Mouse (Mus musculus) lung, adult 2 months (tissue): ENCODE results near the gene Tmem233. TPM values are rescaled to one million over a fixed set of nuclear protein-coding genes. Genes with fewer than 3 reads are reported as not detected.
A peak's percentile ranks its signal among the peaks of the same experiment; 100 is the strongest.

Source experiments
- DNase-seq: peaks from one replicate; pipeline ENCODE4 v3.0.0; 2022
- H3K4me1 ChIP-seq: fragments of 200-500 bp; 2 replicates; pipeline ENCODE4 v1.6.1; 2011; ENCODE audit warnings: low read length; ENCODE audit not compliant: control insufficient read depth, insufficient read depth
- H3K4me3 ChIP-seq: fragments of 200-500 bp; replicated peaks from 2 replicates; pipeline ENCODE3; 2011; ENCODE audit warnings: low read depth, mild to moderate bottlenecking, control low read depth, low read length; ENCODE audit errors: extremely low read depth
- CTCF ChIP-seq: fragments of 200-500 bp; IDR thresholded peaks from 2 replicates; pipeline ENCODE4 v1.5.1; 2011; ENCODE audit warnings: mild to moderate bottlenecking, low read length, control low read depth; ENCODE audit not compliant: insufficient read depth
- POLR2A ChIP-seq: fragments of 200-500 bp; IDR thresholded peaks from 2 replicates; pipeline ENCODE4 v1.6.1; 2011; ENCODE audit warnings: low read depth, mild to moderate bottlenecking, control low read depth, low read length, borderline replicate concordance; ENCODE audit errors: extremely low read depth
- WGBS: fragments of 180-500 bp; shearing (Covaris S2); methylation state at CpG from one replicate; pipeline ENCODE4 v1.1.7; 2018; 5-methylcytosine and 5-hydroxymethylcytosine counted together
- polyA plus RNA-seq: library from polyadenylated mRNA; depleted of rRNA; stranded (reverse); fragments of >200 nt; gene quantifications from 2 replicates; pipeline ENCODE4 v1.2.3, GENCODE M21; 2012

Tmem233 gene
- polyA plus RNA-seq, 1 experiment = 0.69 TPM

DNA sequence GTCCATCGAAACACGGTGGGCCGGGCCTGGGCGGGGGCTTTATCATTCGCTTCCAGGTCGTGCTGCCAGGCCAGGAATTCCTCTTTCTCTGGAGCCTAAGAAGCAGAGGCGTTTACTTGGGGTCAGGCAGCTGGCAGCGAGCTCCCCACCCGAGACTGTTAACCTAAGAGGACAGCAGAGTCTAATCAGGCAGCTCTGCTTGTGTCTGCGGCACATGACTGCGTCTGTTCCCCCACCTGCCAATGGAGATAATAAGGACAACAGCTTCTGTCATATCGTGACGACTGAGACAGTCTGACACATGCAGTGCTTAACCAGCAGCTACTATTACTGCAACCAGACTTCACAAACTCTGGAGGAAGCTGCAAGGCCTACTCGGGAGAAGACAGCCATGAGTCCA is 61.5 kb downstream of the Tmem233 start:
- H3K4me3 ChIP-seq = no peak overlapping the region
- no peak for TF ChIP-seq POLR2A
- TF ChIP-seq CTCF = no peak
- peaks cover 14% of the 10 kb centered on the region for H3K4me1 ChIP-seq
- DNase-seq = no peak
- WGBS = 76% methylated on average over 14 of the region's 14 CpGs

DNA sequence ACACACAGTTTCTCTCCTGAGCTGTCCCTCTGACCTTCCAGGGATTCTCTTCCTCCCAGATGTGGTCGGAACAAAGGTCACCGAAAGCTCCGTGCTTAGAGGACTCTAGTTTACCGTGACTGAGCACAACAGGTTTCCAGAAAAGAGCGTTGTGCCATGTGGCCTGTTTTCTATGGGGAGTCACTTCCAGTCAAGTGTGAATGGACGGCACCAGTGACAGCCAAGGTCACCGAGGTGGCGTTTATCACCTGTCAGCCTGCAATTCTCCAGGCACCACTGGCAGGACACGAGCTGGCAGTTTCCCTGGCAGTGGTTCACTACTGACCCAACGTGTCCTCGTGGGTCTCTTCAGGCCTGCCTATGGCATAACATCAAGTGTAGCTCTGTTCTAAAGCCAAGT is 63.7 kb downstream of the Tmem233 start:
- TF ChIP-seq POLR2A (no peak), CTCF (no peak)
- peaks cover 14% of the 10 kb centered on the region for H3K4me1 ChIP-seq
- DNase-seq = no peak
- H3K4me3 ChIP-seq = no peak overlapping the region
- 54% methylated on average over 11 of the region's 11 CpGs for WGBS

DNA sequence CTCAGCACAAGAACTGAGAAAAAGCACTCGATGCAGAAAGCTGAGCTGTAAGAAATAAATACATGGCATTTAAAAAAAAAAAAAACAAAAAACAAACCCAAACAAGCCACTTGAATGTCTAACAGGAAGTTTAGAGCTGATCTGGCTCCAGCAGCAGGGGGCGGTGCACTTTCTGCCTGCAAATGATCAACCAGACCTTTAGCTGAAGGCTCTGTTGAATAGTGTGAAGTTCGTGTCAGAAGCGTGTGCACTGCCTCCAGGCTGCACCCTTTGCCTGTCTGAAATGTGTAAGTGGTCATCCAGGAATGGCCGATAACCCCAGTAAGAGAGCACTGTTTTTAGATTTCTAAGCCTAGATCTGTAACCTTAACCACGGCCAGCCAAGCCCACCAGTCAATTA is 64.3 kb downstream of the Tmem233 start:
- Histone ChIP-seq H3K4me1 (peaks cover 14% of the 10 kb centered on the region), H3K4me3 (no peak overlapping the region)
- 53% methylated on average over 6 of the region's 6 CpGs for WGBS
- no peak for DNase-seq
- TF ChIP-seq CTCF = peak; percentile 29; the same call in 1 of the 2 replicates
- TF ChIP-seq POLR2A = no peak

DNA sequence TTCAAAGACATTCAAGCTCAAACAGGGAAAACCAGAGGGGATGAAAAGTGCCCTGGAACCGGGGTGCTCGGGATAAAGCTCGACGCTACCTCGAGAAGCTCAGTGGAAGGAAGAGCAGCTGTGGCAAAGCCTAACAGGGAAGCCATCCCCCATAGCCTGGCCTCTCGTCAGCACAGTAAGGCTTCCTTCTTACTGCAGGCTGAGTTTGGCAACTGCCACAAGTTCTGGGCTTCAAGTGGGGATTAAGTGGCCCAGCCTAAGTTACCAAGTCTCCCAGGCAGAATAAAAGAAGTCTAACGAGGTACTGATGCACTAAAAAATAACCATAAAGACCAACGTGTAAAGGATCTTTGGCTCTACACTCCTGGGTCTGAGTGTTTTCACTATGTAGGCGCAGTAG is 64.8 kb downstream of the Tmem233 start:
- Histone ChIP-seq H3K4me1 (peaks cover 14% of the 10 kb centered on the region), H3K4me3 (no peak overlapping the region)
- DNase-seq = no peak
- TF ChIP-seq POLR2A (no peak), CTCF (no peak)
- 77% methylated on average over 9 of the region's 9 CpGs for WGBS

DNA sequence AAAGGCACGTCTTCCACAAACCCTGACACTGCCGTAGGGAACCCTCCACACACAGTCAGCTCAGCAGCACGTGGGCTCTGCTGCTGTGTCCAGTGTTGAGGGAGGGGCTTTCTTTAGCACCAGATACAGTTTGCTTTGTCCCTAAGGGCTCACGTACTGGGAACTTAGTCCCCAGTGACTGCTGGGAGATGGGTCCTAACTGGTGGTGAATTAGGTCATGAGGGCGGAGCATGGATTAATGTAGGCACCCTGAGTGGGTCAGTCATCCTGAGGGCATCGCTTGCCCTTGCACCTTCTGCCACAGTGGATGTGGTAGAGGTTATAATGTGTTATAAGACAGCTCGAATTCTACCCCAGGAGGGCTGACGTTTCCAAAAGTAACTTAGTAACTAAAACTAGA is 65.7 kb downstream of the Tmem233 start:
- 89% methylated on average over 8 of the region's 8 CpGs for WGBS
- Histone ChIP-seq H3K4me1 (peaks cover 13% of the 10 kb centered on the region), H3K4me3 (no peak overlapping the region)
- TF ChIP-seq CTCF (no peak), POLR2A (no peak)
- DNase-seq = no peak

DNA sequence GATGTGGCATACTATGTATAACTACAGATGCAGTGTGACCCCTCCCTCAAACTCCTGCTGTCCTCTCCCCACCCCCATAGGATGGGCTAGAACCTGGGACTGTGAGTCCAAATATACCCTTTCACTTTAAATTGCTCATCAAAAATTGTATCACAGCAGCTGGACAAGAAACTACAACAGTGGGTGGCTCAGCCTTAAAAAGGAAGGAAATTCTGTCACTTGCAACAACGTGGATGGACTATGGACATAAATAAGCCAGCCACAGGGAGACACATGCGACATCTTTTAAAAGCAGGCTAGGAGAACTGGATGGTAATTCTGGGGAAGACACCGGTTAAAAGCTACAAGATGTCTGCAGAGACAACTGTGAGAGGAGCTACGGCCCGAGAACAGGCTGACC is 66.5 kb downstream of the Tmem233 start:
- H3K4me1 ChIP-seq = peaks cover 12% of the 10 kb centered on the region
- DNase-seq = no peak
- no peak overlapping the region for H3K4me3 ChIP-seq
- TF ChIP-seq CTCF (no peak), POLR2A (no peak)
- WGBS = 80% methylated on average over 5 of the region's 5 CpGs

DNA sequence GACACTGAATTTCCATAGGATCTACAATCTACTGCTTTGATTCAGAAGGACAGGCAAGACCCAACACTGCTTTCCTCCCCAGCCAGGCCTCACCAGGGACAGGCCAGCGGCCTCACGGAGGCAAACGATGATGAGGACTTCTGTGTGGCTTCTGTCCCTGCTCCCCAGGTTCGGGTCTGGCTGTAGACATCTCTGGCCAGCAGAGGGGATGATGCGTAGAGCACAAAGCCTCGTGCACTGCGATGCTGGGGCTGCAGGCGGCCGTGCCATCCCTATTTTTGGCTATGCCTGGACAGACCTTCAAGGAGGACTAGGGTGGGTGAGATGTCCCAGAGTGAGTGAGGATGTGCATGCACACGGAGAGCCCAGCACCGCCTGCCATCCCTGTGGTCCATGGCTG is 68.8 kb downstream of the Tmem233 start:
- TF ChIP-seq POLR2A (no peak), CTCF (no peak)
- no peak for DNase-seq
- Histone ChIP-seq H3K4me1 (peaks cover 8% of the 10 kb centered on the region), H3K4me3 (no peak overlapping the region)
- whole genome bisulfite sequencing = 93% methylated on average over 11 of the region's 11 CpGs

DNA sequence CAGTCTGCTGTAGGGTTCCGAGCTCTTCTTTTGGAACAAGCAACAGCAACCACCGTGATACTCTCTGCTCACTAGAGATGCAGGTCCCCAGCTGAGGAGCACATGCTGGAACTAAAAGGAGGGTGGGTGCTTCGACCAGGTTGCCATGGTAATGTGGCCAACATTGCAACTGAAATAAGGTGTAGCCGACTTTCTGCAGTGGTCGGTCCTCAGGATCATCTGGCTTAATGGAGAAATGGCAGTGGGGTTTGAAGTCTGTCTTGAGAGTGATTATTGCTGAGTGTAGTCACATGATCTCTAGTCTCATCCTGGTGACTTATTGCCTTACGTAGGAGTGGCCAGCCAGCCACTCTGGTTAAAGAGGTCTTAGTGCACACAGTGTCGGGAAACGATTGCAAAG is 69.2 kb downstream of the Tmem233 start:
- DNase-seq = no peak
- Histone ChIP-seq H3K4me3 (no peak overlapping the region), H3K4me1 (peaks cover 5% of the 10 kb centered on the region)
- 76% methylated on average over 8 of the region's 8 CpGs for WGBS
- no peak for TF ChIP-seq CTCF
- TF ChIP-seq POLR2A = no peak

DNA sequence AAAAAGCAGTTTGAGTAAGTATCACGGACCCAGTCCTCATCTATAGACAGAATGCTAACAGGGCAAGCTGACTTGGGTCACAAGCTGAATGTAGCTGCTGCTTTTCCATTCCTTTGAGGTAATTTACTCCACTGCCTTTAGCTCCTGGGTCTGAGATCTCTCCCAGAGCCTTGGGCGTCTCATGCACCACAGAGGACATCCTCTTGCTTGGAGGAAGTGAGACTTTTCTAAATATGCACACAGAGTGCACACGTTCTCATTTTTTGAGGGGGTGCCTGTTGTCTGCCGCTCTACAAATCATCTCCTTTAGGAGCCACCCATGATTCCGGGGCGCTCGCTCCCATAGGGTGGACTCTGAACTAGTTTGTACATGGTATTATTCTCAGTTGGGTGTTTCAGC is 70.5 kb downstream of the Tmem233 start:
- TF ChIP-seq CTCF = no peak
- TF ChIP-seq POLR2A = no peak
- WGBS = 83% methylated on average over 7 of the region's 7 CpGs
- peaks cover 2% of the 10 kb centered on the region for H3K4me1 ChIP-seq
- DNase-seq = no peak
- no peak overlapping the region for H3K4me3 ChIP-seq

DNA sequence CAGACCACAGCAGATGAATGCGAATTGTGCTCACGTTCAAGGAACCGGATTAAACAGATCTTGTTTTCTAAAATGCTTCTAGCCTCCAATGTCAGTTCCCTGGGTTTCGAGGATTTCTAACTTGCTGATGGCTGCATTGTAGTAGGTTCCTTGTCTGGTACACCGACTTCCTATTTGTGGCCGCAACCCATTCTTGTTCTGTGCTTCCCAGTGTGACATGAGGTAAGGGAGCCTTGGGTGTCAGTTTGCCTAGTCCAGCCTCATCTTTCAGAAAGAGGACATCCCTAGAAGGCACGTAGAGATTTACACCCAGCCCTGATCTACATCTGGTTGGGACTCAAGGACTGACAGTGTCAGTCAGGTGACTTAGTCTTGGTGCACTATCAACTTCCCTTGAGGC is 71.3 kb downstream of the Tmem233 start:
- Histone ChIP-seq H3K4me3 (no peak overlapping the region), H3K4me1 (peaks cover 2% of the 10 kb centered on the region)
- no peak for TF ChIP-seq CTCF
- no peak for TF ChIP-seq POLR2A
- no peak for DNase-seq
- WGBS = 84% methylated on average over 7 of the region's 7 CpGs
